Mouse (Mus musculus) right cerebral cortex, postnatal 4 days (tissue): ENCODE data around the gene Galnt18.

Experiments
- DNase-seq: peaks from one replicate; pipeline ENCODE4 v3.0.0-alpha.2; 2022

Galnt18 gene

DNA sequence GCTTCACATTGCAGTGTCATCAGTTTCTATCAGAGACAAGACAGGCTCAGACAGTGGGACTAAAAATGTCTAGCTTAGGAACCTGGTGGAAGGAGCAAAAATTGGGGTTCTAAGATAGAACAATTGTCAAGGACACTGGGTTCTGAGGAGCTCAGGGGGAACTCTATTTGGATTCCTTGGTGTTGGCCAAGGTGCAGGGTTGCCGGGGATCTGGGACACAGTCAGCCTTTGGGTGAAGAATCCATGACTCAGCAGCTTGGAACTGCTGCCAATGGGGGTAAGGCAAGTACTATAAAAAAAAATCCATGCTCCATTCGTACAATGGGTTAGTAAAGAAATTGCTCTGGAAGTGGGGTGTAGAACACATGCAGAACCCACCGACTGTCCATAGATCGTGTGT, 324.2 kb downstream of the Galnt18 start:
- no peak for DNase-seq

- no peak for DNase-seq
Observed at GRCm38 (mm10) chr7:111452000-111452399, 327.8 kb downstream of the Galnt18 start.

DNA sequence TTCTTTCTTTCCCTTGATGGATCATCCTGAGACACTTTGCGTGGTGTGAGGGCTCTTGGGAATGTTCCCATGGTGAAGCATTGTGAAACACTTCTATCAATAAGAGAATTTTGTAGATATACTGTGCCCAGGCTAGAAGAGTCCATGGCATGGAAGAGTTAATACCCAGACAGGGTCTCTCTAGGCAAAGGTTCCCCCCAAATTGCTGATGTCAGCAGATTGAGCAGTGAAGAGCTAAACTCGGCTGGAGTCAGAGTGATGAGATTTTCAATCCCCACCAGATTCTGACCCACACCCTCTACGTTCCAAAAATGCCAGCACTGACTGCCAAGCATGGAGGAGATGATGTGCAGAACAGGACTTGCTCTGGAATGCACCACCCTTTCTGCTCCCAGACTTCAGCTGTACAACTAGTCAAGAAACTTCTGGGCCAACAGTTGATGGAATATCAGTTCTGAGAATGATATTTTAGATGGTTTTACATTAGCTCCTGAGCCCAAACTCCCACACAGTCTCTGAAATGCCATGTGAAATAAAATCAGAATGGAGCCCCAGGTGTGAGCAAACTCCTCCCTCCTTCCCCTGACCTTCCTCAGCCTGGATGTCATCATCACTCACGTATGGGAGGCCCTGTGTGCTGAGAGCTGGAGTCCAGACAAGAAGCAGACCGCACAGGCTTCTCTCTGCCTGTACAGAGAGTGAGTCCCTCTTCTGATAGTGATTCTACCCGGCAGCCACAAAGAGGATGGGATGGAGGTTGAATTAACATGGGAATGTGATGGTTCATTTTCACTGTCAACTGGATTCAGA, 329.3 kb downstream of the Galnt18 start:
- DNase-seq = no peak

DNA sequence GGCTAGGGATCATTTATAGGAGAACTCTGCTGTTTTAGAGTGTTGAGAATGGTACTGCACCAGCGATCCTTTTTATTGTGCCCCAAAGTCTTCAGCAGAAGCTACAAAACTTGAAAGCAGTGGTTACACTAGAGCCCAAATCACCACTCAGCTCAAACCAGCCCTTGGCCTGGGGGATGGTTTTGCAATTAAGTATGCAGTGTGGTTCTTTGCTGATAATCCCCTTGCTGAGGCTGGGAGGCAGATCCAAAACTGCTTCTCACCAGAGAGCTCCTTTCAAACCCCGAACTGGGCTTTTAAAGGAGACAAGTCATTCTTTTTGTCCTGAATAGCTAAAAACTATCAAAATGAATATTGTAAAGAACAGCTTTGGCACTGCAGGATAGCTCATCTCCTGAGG, 346.6 kb downstream of the Galnt18 start:
- no peak for DNase-seq

GRCm38 (mm10) chr7:111427392-111427791, 352.4 kb downstream of the Galnt18 start:
- no peak for DNase-seq
